Mouse (Mus musculus): ENCODE results near the gene Gm14399. TPM values are rescaled to one million over a fixed set of nuclear protein-coding genes. Genes with fewer than 3 reads are reported as not detected.
"Not testable (repeated sequence)": the region's sequence is repeated elsewhere in the genome, so short reads cannot be mapped to it uniquely, and the experiment has no call there.

Gene Gm14399
- 7.0 and 7.1 TPM in 2 replicates for polyA plus RNA-seq (2016; fragmentation: Nextera tagmentation; extraction: Ambion mirVana)

- H3K36me3 ChIP-seq (replicated peaks); H3K4me1 ChIP-seq; H3K27me3 ChIP-seq (replicated peaks; ENCODE audit: low read depth, poor library complexity, severe bottlenecking); DNase-seq (ENCODE audit: low spot score); H3K9me3 ChIP-seq: not testable (repeated sequence)
- 3% methylated on average over 1 of the region's 2 CpGs for WGBS
- peak within 1 kb of the TSS; percentile 57 for H3K4me3 ChIP-seq
- H3K27ac ChIP-seq (replicated peaks) = peak within 1 kb of the TSS; percentile 35; the same call in 1 of the 2 replicates
These were observed at the start of gene Gm14399 for GRCm38 (mm10) chr2:175141993-175142295. Gene Gm14399 (minus strand): TSS chr2:175142012.

GRCm38 (mm10) chr2:175179008-175179407 lies 37.2 kb upstream of the Gm14399 start:
- not testable (repeated sequence) for H3K36me3 ChIP-seq (replicated peaks); H3K4me3 ChIP-seq; H3K27me3 ChIP-seq (replicated peaks; ENCODE audit: low read depth, poor library complexity, severe bottlenecking); H3K4me1 ChIP-seq; H3K9me3 ChIP-seq; H3K27ac ChIP-seq (replicated peaks); DNase-seq (ENCODE audit: low spot score)
- 54% methylated on average over 1 of the region's 1 CpGs for WGBS

- Histone ChIP-seq H3K9me3 (0 out of 2 replicates have a peak, but pooled peaks cover 3% of the 10 kb centered on the region), H3K27me3 (replicated peaks; ENCODE audit: low read depth, poor library complexity, severe bottlenecking) (no peaks in the 10 kb centered on the region), H3K27ac (replicated peaks) (no peak overlapping the region), H3K36me3 (replicated peaks) (no peaks in the 10 kb centered on the region), H3K4me1 (no peaks in the 10 kb centered on the region), H3K4me3 (no peak overlapping the region)
- 85% methylated on average over 6 of the region's 6 CpGs for WGBS
- DNase-seq (ENCODE audit: low spot score) = no peak
These were observed 34.5 kb upstream of the Gm14399 start for GRCm38 (mm10) chr2:175176312-175176711.

GRCm38 (mm10) chr2:175175401-175176180 lies 33.8 kb upstream of the Gm14399 start, which contains the start of gene Gm14443:
Gene Gm14443 (minus strand): TSS chr2:175175871.
- H3K27me3 ChIP-seq (replicated peaks; ENCODE audit: low read depth, poor library complexity, severe bottlenecking); H3K27ac ChIP-seq (replicated peaks); H3K36me3 ChIP-seq (replicated peaks); H3K4me1 ChIP-seq; DNase-seq (ENCODE audit: low spot score); H3K9me3 ChIP-seq; H3K4me3 ChIP-seq: not testable (repeated sequence)
- WGBS = 81% methylated on average over 12 of the region's 12 CpGs

GRCm38 (mm10) chr2:175174058-175174457 lies 32.2 kb upstream of the Gm14399 start:
- H3K4me1 ChIP-seq; H3K9me3 ChIP-seq; H3K36me3 ChIP-seq (replicated peaks); H3K27me3 ChIP-seq (replicated peaks; ENCODE audit: low read depth, poor library complexity, severe bottlenecking); DNase-seq (ENCODE audit: low spot score); H3K4me3 ChIP-seq; H3K27ac ChIP-seq (replicated peaks): not testable (repeated sequence)
- 85% methylated on average over 2 of the region's 2 CpGs for WGBS

GRCm38 (mm10) chr2:175172906-175173595 lies 31.2 kb upstream of the Gm14399 start:
- H3K27me3 ChIP-seq (replicated peaks; ENCODE audit: low read depth, poor library complexity, severe bottlenecking); H3K27ac ChIP-seq (replicated peaks); H3K4me1 ChIP-seq; DNase-seq (ENCODE audit: low spot score); H3K36me3 ChIP-seq (replicated peaks); H3K4me3 ChIP-seq; H3K9me3 ChIP-seq: not testable (repeated sequence)
- 88% methylated on average over 3 of the region's 3 CpGs for WGBS

- no peak for DNase-seq (ENCODE audit: low spot score)
- Histone ChIP-seq H3K9me3 (no peaks in the 10 kb centered on the region), H3K27me3 (replicated peaks; ENCODE audit: low read depth, poor library complexity, severe bottlenecking) (no peaks in the 10 kb centered on the region), H3K4me3 (no peak overlapping the region), H3K36me3 (replicated peaks) (no peaks in the 10 kb centered on the region), H3K4me1 (no peaks in the 10 kb centered on the region), H3K27ac (replicated peaks) (no peak overlapping the region)
- WGBS = 91% methylated on average over 3 of the region's 3 CpGs
These were observed 30.3 kb upstream of the Gm14399 start for GRCm38 (mm10) chr2:175172123-175172522.

- H3K4me1 ChIP-seq; H3K9me3 ChIP-seq; H3K27me3 ChIP-seq (replicated peaks; ENCODE audit: low read depth, poor library complexity, severe bottlenecking); DNase-seq (ENCODE audit: low spot score); H3K4me3 ChIP-seq; H3K36me3 ChIP-seq (replicated peaks); H3K27ac ChIP-seq (replicated peaks): not testable (repeated sequence)
- WGBS = 90% methylated on average over 2 of the region's 2 CpGs
These were observed 25.1 kb upstream of the Gm14399 start for GRCm38 (mm10) chr2:175166870-175167269.

GRCm38 (mm10) chr2:175165110-175165509 lies 23.3 kb upstream of the Gm14399 start:
- not testable (repeated sequence) for H3K4me1 ChIP-seq; DNase-seq (ENCODE audit: low spot score); H3K27ac ChIP-seq (replicated peaks); H3K9me3 ChIP-seq; H3K4me3 ChIP-seq; H3K27me3 ChIP-seq (replicated peaks; ENCODE audit: low read depth, poor library complexity, severe bottlenecking); H3K36me3 ChIP-seq (replicated peaks)
- 95% methylated on average over 12 of the region's 12 CpGs for WGBS

- 91% methylated on average over 4 of the region's 4 CpGs for WGBS
These were observed 19.6 kb upstream of the Gm14399 start for GRCm38 (mm10) chr2:175161438-175161837.

GRCm38 (mm10) chr2:175158642-175159041 lies 16.8 kb upstream of the Gm14399 start:
- no peak for DNase-seq (ENCODE audit: low spot score)
- WGBS = 86% methylated on average over 3 of the region's 3 CpGs
- Histone ChIP-seq H3K4me1 (no peaks in the 10 kb centered on the region), H3K27ac (replicated peaks) (no peak overlapping the region), H3K36me3 (replicated peaks) (no peaks in the 10 kb centered on the region), H3K27me3 (replicated peaks; ENCODE audit: low read depth, poor library complexity, severe bottlenecking) (no peaks in the 10 kb centered on the region), H3K9me3 (peaks cover 23% of the 10 kb centered on the region), H3K4me3 (no peak overlapping the region)

More at GRCm38 (mm10) chr2:175161438-175161837, 19.6 kb upstream of the Gm14399 start:
- H3K36me3 ChIP-seq (replicated peaks); H3K27me3 ChIP-seq (replicated peaks; ENCODE audit: low read depth, poor library complexity, severe bottlenecking); H3K4me1 ChIP-seq; DNase-seq (ENCODE audit: low spot score); H3K4me3 ChIP-seq; H3K27ac ChIP-seq (replicated peaks): not testable (repeated sequence)
- peaks cover 16% of the 10 kb centered on the region for H3K9me3 ChIP-seq

GRCm38 (mm10) chr2:175156696-175157095 lies 14.9 kb upstream of the Gm14399 start:
- H3K36me3 ChIP-seq (replicated peaks) = no peaks in the 10 kb centered on the region
- H3K27me3 ChIP-seq (replicated peaks; ENCODE audit: low read depth, poor library complexity, severe bottlenecking) = no peaks in the 10 kb centered on the region
- no peak overlapping the region for H3K4me3 ChIP-seq
- WGBS = 93% methylated on average over 13 of the region's 13 CpGs
- no peak for DNase-seq (ENCODE audit: low spot score)
- no peaks in the 10 kb centered on the region for H3K4me1 ChIP-seq
- peaks cover 23% of the 10 kb centered on the region for H3K9me3 ChIP-seq
- H3K27ac ChIP-seq (replicated peaks) = no peak overlapping the region

Data from embryonic facial prominence, embryonic 10.5 days (tissue).